Mouse (Mus musculus): ENCODE results near the gene Mettl7a2.
"Not testable (repeated sequence)": the region's sequence is repeated elsewhere in the genome, so short reads cannot be mapped to it uniquely, and the experiment has no call there.

DNA sequence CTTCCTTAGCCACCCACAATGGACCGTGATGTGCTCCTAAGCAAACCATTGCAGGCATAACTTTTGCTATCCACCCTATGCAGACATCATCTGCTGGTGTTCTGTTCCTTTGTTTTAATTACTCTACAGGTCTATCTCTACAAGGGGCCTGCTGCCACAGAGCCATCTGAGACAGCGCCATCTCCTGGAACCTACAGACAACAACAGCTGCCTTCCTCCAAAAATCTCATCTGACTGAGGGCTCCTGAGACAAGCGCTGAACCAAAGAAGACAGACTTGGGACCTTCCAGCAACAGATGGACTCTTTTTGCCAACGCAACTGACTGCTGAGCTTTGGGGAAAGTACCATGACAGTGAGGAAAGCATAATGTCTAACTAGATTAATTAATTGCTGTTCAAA lies 24.9 kb upstream of the Mettl7a2 start:
- not testable (repeated sequence) for TF ChIP-seq CTCF (IDR thresholded peaks at IDR 0.05; ENCODE audit: low read depth, low read length); GATA1 (IDR thresholded peaks at IDR 0.05; ENCODE audit: borderline replicate concordance, low read length); POLR2AphosphoS5 (IDR thresholded peaks at IDR 0.05; ENCODE audit: insufficient replicate concordance, low read depth, low read length); TAL1 (conservative IDR thresholded peaks at IDR 0.05; ENCODE audit: low read depth, low read length); GATA2 (IDR thresholded peaks at IDR 0.05; ENCODE audit: borderline replicate concordance, low read depth, low read length)

Measured in G1E (cell line).